Mouse (Mus musculus): Measurements from ENCODE around the gene Rhox4e.
"Not testable (repeated sequence)": the region's sequence is repeated elsewhere in the genome, so short reads cannot be mapped to it uniquely, and the experiment has no call there.

Gene Rhox4e

GRCm38 (mm10) chrX:37557112-37557511, at the start of gene Rhox4e:
Gene Rhox4e, plus strand, starts transcription at chrX:37557412.
- H3K9me3 ChIP-seq (ENCODE audit: low read length); H3K4me3 ChIP-seq (replicated peaks; ENCODE audit: low read length); H3K27me3 ChIP-seq (ENCODE audit: insufficient read depth, low read length); H3K4me1 ChIP-seq (replicated peaks; ENCODE audit: low read depth, low read length); H3K36me3 ChIP-seq (ENCODE audit: insufficient read depth, low read length): not testable (repeated sequence)

- H3K27me3 ChIP-seq (ENCODE audit: insufficient read depth, low read length); H3K4me1 ChIP-seq (replicated peaks; ENCODE audit: low read depth, low read length); H3K36me3 ChIP-seq (ENCODE audit: insufficient read depth, low read length); H3K4me3 ChIP-seq (replicated peaks; ENCODE audit: low read length); H3K9me3 ChIP-seq (ENCODE audit: low read length): not testable (repeated sequence)
These were observed 43.2 kb upstream of the Rhox4e start, which contains the start of gene Rhox4d for GRCm38 (mm10) chrX:37514059-37514458. Gene Rhox4d, plus strand, starts transcription at chrX:37514359.

- H3K4me3 ChIP-seq (replicated peaks; ENCODE audit: low read length); H3K9me3 ChIP-seq (ENCODE audit: low read length); H3K36me3 ChIP-seq (ENCODE audit: insufficient read depth, low read length); H3K27me3 ChIP-seq (ENCODE audit: insufficient read depth, low read length); H3K4me1 ChIP-seq (replicated peaks; ENCODE audit: low read depth, low read length): not testable (repeated sequence)
These were observed 27.1 kb upstream of the Rhox4e start, which contains the start of gene Rhox2e for GRCm38 (mm10) chrX:37530152-37530551. Gene Rhox2e, plus strand, starts transcription at chrX:37530452.

- H3K4me3 ChIP-seq (replicated peaks; ENCODE audit: low read length); H3K27me3 ChIP-seq (ENCODE audit: insufficient read depth, low read length); H3K36me3 ChIP-seq (ENCODE audit: insufficient read depth, low read length); H3K4me1 ChIP-seq (replicated peaks; ENCODE audit: low read depth, low read length); H3K9me3 ChIP-seq (ENCODE audit: low read length): not testable (repeated sequence)
These were observed 15.5 kb upstream of the Rhox4e start, which contains the start of gene Rhox3e for GRCm38 (mm10) chrX:37541719-37542118. Gene Rhox3e, plus strand, starts transcription at chrX:37542019.

- H3K27me3 ChIP-seq (ENCODE audit: insufficient read depth, low read length); H3K36me3 ChIP-seq (ENCODE audit: insufficient read depth, low read length): not testable (repeated sequence)
These were observed 13.9 kb downstream of the Rhox4e start, which contains the start of gene Rhox2f for GRCm38 (mm10) chrX:37571105-37571504. Gene Rhox2f, plus strand, starts transcription at chrX:37571405.

GRCm38 (mm10) chrX:37572638-37573037, 15.4 kb downstream of the Rhox4e start:
- H3K4me1 ChIP-seq (replicated peaks; ENCODE audit: low read depth, low read length); H3K36me3 ChIP-seq (ENCODE audit: insufficient read depth, low read length); H3K27me3 ChIP-seq (ENCODE audit: insufficient read depth, low read length); H3K9me3 ChIP-seq (ENCODE audit: low read length); H3K4me3 ChIP-seq (replicated peaks; ENCODE audit: low read length): not testable (repeated sequence)

More at GRCm38 (mm10) chrX:37571105-37571504, 13.9 kb downstream of the Rhox4e start, which contains the start of gene Rhox2f:
- H3K9me3 ChIP-seq (ENCODE audit: low read length); H3K4me3 ChIP-seq (replicated peaks; ENCODE audit: low read length); H3K4me1 ChIP-seq (replicated peaks; ENCODE audit: low read depth, low read length): not testable (repeated sequence)

- H3K4me1 ChIP-seq (replicated peaks; ENCODE audit: low read depth, low read length); H3K27me3 ChIP-seq (ENCODE audit: insufficient read depth, low read length); H3K36me3 ChIP-seq (ENCODE audit: insufficient read depth, low read length); H3K4me3 ChIP-seq (replicated peaks; ENCODE audit: low read length); H3K9me3 ChIP-seq (ENCODE audit: low read length): not testable (repeated sequence)
These were observed 23.5 kb downstream of the Rhox4e start, which contains the start of gene Rhox3f for GRCm38 (mm10) chrX:37580692-37581091. Gene Rhox3f, plus strand, starts transcription at chrX:37580992.

- H3K4me1 ChIP-seq (replicated peaks; ENCODE audit: low read depth, low read length); H3K27me3 ChIP-seq (ENCODE audit: insufficient read depth, low read length); H3K4me3 ChIP-seq (replicated peaks; ENCODE audit: low read length); H3K9me3 ChIP-seq (ENCODE audit: low read length); H3K36me3 ChIP-seq (ENCODE audit: insufficient read depth, low read length): not testable (repeated sequence)
These were observed 50.4 kb downstream of the Rhox4e start, which contains the start of gene Rhox4f for GRCm38 (mm10) chrX:37607604-37608003. Gene Rhox4f, minus strand, starts transcription at chrX:37607704.

Measured in E14TG2a.4 (cell line).